Mouse (Mus musculus) liver, embryonic 11.5 days (tissue): Measurements from ENCODE around the gene Olfr592. TPM values are rescaled to one million over a fixed set of nuclear protein-coding genes. Genes with fewer than 3 reads are reported as not detected.

ENCODE experiments used
- polyA plus RNA-seq: library from polyadenylated mRNA; unstranded; fragments of >200 nt; fragmentation: Nextera tagmentation; extraction: Ambion mirVana; gene quantifications from 2 replicates; pipeline ENCODE4 v1.2.1, GENCODE M21; 2014

The Olfr592 gene
- polyA plus RNA-seq, 1 experiment from 2014 or later = not detected

Other genes with a start within 250 kb of the Olfr592 start
- not detected in 2 replicates for gene Olfr573-ps1, start 242.2 kb upstream of the Olfr592 start, polyA plus RNA-seq
- gene Olfr574, start 236.3 kb upstream of the Olfr592 start, polyA plus RNA-seq = not detected in 2 replicates
- not detected in 2 replicates for gene Olfr575, start 226.0 kb upstream of the Olfr592 start, polyA plus RNA-seq
- gene Olfr576, start 222.1 kb upstream of the Olfr592 start, polyA plus RNA-seq = not detected in 2 replicates
- gene Olfr577, start 208.9 kb upstream of the Olfr592 start, polyA plus RNA-seq = not detected in 2 replicates
- not detected in 2 replicates for gene Olfr578, start 195.5 kb upstream of the Olfr592 start, polyA plus RNA-seq
- not detected in 2 replicates for gene Olfr582, start 146.8 kb upstream of the Olfr592 start, polyA plus RNA-seq
- gene Olfr583, start 133.5 kb upstream of the Olfr592 start, polyA plus RNA-seq = not detected in 2 replicates
- gene Olfr584, start 102.9 kb upstream of the Olfr592 start, polyA plus RNA-seq = not detected in 2 replicates
- gene Olfr585, start 87.1 kb upstream of the Olfr592 start, polyA plus RNA-seq = not detected in 2 replicates
- not detected in 2 replicates for gene Olfr586, start 59.2 kb upstream of the Olfr592 start, polyA plus RNA-seq
- gene Olfr588-ps1, start 43.9 kb upstream of the Olfr592 start, polyA plus RNA-seq = not detected in 2 replicates
- not detected in 2 replicates for gene Olfr589, start 28.4 kb upstream of the Olfr592 start, polyA plus RNA-seq
- gene Olfr591, start 6.5 kb upstream of the Olfr592 start, polyA plus RNA-seq = not detected in 2 replicates
- not detected in 2 replicates for gene Olfr593, start 27.1 kb downstream of the Olfr592 start, polyA plus RNA-seq
- not detected in 2 replicates for gene Olfr594, start 32.2 kb downstream of the Olfr592 start, polyA plus RNA-seq
- not detected in 2 replicates for gene Usp17ld, start 67.7 kb downstream of the Olfr592 start, polyA plus RNA-seq
- gene Olfr596, start 120.8 kb downstream of the Olfr592 start, polyA plus RNA-seq = not detected in 2 replicates
- gene Olfr597, start 131.5 kb downstream of the Olfr592 start, polyA plus RNA-seq = not detected in 2 replicates
- gene Olfr598, start 138.8 kb downstream of the Olfr592 start, polyA plus RNA-seq = not detected in 2 replicates
- gene Olfr599, start 151.1 kb downstream of the Olfr592 start, polyA plus RNA-seq = not detected in 2 replicates
- gene Olfr600, start 164.9 kb downstream of the Olfr592 start, polyA plus RNA-seq = not detected in 2 replicates
- gene Olfr601, start 177.9 kb downstream of the Olfr592 start, polyA plus RNA-seq = not detected in 2 replicates
- not detected in 2 replicates for gene Olfr603, start 201.4 kb downstream of the Olfr592 start, polyA plus RNA-seq
- gene Usp17lc, start 230.3 kb downstream of the Olfr592 start, polyA plus RNA-seq = not detected in 2 replicates